Mouse (Mus musculus) MEL (cell line): ENCODE data around the gene Gipc3.

Experiments used
- BHLHE40 ChIP-seq: IDR thresholded peaks from 2 replicates; pipeline ENCODE4 v1.6.1; 2012; ENCODE audit warnings: low read depth, mild to moderate bottlenecking, inconsistent platforms, low read length, improper control_type of control experiment, borderline replicate concordance
- CTCF ChIP-seq, 3 experiments: IDR thresholded peaks in 2 of 3; conservative IDR thresholded peaks in 1 of 3; 2 replicates each; pipeline ENCODE4 v1.5.1; 2011 to 2012; ENCODE audit warnings: low read length in 3 of 3, low read depth in 2 of 3, mild to moderate bottlenecking in 2 of 3, improper control_type of control experiment in 1 of 3, inconsistent platforms in 1 of 3, mixed read lengths in 1 of 3, moderate library complexity in 1 of 3; ENCODE audit not compliant: control insufficient read depth in 1 of 3, insufficient read depth in 1 of 3, poor library complexity in 1 of 3, severe bottlenecking in 1 of 3
- EP300 ChIP-seq, 2 experiments: IDR thresholded peaks; 2 replicates each; pipeline ENCODE4 v1.6.1; 2011; ENCODE audit warnings: improper control_type of control experiment in 2 of 2, low read length in 2 of 2, low read depth in 1 of 2, mild to moderate bottlenecking in 1 of 2
- ETS1 ChIP-seq: IDR thresholded peaks from 2 replicates; pipeline ENCODE4 v1.6.1; 2012; ENCODE audit warnings: low read depth, mild to moderate bottlenecking, inconsistent platforms, low read length, improper control_type of control experiment, moderate library complexity
- GATA1 ChIP-seq: IDR thresholded peaks from 2 replicates; pipeline ENCODE4 v1.6.1; 2011; ENCODE audit warnings: low read depth, low read length, improper control_type of control experiment
- POLR2A ChIP-seq, 2 experiments: IDR thresholded peaks; 2 replicates each; pipeline ENCODE4 v1.6.1; 2011 to 2012; ENCODE audit warnings: low read length in 2 of 2, mild to moderate bottlenecking in 2 of 2, control low read depth in 1 of 2, improper control_type of control experiment in 1 of 2, low read depth in 1 of 2, moderate library complexity in 1 of 2; ENCODE audit not compliant: control insufficient read depth in 1 of 2, insufficient read depth in 1 of 2, poor library complexity in 1 of 2
- POLR2AphosphoS2 ChIP-seq: IDR thresholded peaks from 2 replicates; pipeline ENCODE4 v1.6.1; 2011; ENCODE audit warnings: low read length, improper control_type of control experiment
- USF2 ChIP-seq, 2 experiments: IDR thresholded peaks; 2 replicates each; pipeline ENCODE4 v1.6.1; 2011 to 2012; ENCODE audit warnings: improper control_type of control experiment in 2 of 2, low read length in 2 of 2, borderline replicate concordance in 1 of 2, inconsistent platforms in 1 of 2, low read depth in 1 of 2, mild to moderate bottlenecking in 1 of 2; ENCODE audit not compliant: insufficient read depth in 1 of 2

- no peak for TF ChIP-seq CTCF (IDR thresholded peaks at IDR 0.05 in 2 of 3, conservative IDR thresholded peaks at IDR 0.05 in 1 of 3; ENCODE audit: control insufficient read depth in 1 of 3, insufficient read depth in 1 of 3, low read depth in 2 of 3, low read length in 3 of 3, poor library complexity in 1 of 3, severe bottlenecking in 1 of 3)
- no peak for TF ChIP-seq POLR2AphosphoS2
- TF ChIP-seq POLR2A (IDR thresholded peaks at IDR 0.05; ENCODE audit: control insufficient read depth in 1 of 2, insufficient read depth in 1 of 2, low read depth in 1 of 2, low read length in 2 of 2, poor library complexity in 1 of 2), result no peak
- no peak for TF ChIP-seq EP300 (IDR thresholded peaks at IDR 0.05; ENCODE audit: low read depth in 1 of 2, low read length in 2 of 2)
- TF ChIP-seq ETS1, result no peak
- TF ChIP-seq GATA1, result no peak
- TF ChIP-seq USF2 (IDR thresholded peaks at IDR 0.05; ENCODE audit: borderline replicate concordance in 1 of 2, insufficient read depth in 1 of 2, low read depth in 1 of 2, low read length in 2 of 2), result no peak
- TF ChIP-seq BHLHE40, result no peak
Observed at GRCm38 (mm10) chr10:81315587-81315986, 27.5 kb downstream of the Gipc3 start.
